Mouse (Mus musculus): ENCODE measurements at regions not wholly inside any gene's neighbourhood (a gene's known extent, or its start where the extent isn't known, plus 50 kb on each side); places are given as distances from the start of the nearest gene placed in this dataset.

DNA sequence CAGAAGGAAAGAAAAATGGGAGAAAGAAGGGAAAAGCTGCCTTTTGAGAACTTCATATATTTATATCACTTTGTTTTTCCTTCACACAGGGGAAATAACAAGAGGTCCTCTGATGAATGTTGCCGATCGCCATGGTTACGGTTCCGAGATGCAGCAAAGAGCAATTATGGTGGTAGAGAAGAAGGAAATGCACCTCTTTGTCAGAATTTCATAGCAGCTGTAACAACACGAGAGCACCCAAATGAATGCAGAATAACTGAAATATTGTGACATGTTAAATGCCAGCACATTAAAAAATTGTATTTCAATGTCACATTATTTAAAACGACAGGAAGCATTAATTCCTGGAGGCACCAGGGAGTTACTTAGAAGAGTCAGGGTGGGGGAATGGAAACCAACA, 279.4 kb downstream of the Mctp2 start:
- TF ChIP-seq CTCF (IDR thresholded peaks at IDR 0.05; ENCODE audit: borderline replicate concordance, extremely low read depth, insufficient read depth, insufficient read length) (no peak), POLR2A (IDR thresholded peaks at IDR 0.05; ENCODE audit: borderline replicate concordance, extremely low read depth, insufficient read depth, insufficient read length, poor library complexity, severe bottlenecking) (no peak)
- peak; percentile 68 for DNase-seq (ENCODE audit: low read depth)

DNA sequence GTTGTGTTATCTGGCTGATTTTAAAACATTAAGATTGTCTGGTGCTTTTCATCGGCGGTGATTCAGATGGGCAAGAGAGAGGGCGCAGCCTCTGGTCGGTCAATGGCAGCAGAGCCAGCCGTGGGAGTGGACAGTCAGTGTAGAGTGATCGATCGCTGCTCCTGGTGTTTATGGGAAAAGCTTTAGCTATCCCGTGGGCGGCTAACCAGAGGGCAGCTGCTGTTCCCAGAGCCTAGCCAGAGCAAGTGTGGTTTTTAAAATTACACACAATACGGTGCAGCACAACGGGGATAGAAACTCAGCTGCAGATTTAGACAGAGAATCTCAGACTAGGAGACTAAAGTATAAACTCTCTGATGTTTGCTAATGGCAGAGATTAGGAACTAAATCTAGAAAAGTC, 297.3 kb downstream of the Mctp2 start:
- DNase-seq (ENCODE audit: low read depth): no peak
- TF ChIP-seq POLR2A (IDR thresholded peaks at IDR 0.05; ENCODE audit: borderline replicate concordance, extremely low read depth, insufficient read depth, insufficient read length, poor library complexity, severe bottlenecking) (no peak), CTCF (IDR thresholded peaks at IDR 0.05; ENCODE audit: borderline replicate concordance, extremely low read depth, insufficient read depth, insufficient read length) (no peak)

DNA sequence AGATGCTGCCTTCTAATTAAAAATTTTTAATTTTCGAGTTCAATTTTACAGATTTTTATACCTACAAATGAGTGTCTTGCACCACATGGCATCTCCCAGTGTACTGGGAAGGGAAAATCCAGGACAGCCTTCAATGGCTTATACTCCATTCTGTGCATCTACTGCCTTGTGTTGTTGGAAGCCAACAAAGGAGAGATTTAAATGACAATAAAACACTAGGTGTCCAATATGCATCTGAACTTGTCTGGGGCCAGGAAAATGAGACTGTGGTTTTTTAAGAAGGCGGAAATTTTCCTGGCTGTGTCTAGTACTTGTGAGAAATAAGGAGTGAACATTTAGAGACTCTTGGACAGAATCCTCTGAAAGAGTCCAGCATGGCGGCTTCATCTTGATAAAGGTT, 302.1 kb downstream of the Mctp2 start:
- TF ChIP-seq CTCF (IDR thresholded peaks at IDR 0.05; ENCODE audit: borderline replicate concordance, extremely low read depth, insufficient read depth, insufficient read length) (no peak), POLR2A (IDR thresholded peaks at IDR 0.05; ENCODE audit: borderline replicate concordance, extremely low read depth, insufficient read depth, insufficient read length, poor library complexity, severe bottlenecking) (no peak)
- peak; percentile 4 for DNase-seq (ENCODE audit: low read depth)

DNA sequence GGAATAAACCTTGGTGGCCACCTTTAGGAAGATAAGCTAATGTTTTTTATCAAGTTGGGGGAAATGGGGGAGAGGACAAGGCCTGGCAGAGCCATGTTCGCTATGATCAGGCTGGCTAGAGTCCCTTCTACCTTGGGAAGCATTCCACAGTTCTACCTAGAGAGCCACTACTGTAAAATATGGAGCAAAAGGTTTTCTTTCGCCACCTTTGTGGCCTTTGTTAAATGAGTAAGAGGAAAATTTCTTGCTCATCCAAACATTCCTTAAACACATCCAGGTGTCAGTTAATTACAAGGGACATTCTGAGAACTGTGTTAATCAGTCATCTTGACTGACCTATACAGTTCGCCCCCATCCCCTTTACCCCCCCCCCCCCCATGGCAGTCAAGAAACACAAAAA, 313.9 kb downstream of the Mctp2 start:
- DNase-seq (ENCODE audit: low read depth): no peak
- TF ChIP-seq POLR2A (IDR thresholded peaks at IDR 0.05; ENCODE audit: borderline replicate concordance, extremely low read depth, insufficient read depth, insufficient read length, poor library complexity, severe bottlenecking) (no peak), CTCF (IDR thresholded peaks at IDR 0.05; ENCODE audit: borderline replicate concordance, extremely low read depth, insufficient read depth, insufficient read length) (no peak)

DNA sequence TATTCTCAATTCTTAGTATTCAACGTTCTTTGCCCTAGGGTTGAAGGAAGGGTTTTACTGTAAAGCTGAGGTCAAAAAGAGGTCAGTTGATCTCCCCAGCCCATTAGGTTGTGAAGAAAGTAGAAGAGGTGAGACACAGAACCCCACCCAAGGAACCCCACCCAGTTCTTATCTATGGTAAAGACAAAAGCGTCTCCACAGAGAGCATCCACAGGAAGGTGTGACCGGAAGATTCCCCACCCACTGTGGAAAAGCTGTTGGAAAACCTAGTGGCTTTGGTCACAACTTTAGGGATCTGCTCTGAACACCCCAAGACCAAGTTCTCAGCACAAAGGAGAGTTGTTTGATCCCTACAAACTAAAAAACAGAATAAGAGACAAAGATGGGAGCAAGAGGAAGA, 314.6 kb downstream of the Mctp2 start:
- DNase-seq (ENCODE audit: low read depth): no peak
- TF ChIP-seq POLR2A (IDR thresholded peaks at IDR 0.05; ENCODE audit: borderline replicate concordance, extremely low read depth, insufficient read depth, insufficient read length, poor library complexity, severe bottlenecking) (no peak), CTCF (IDR thresholded peaks at IDR 0.05; ENCODE audit: borderline replicate concordance, extremely low read depth, insufficient read depth, insufficient read length) (no peak)

DNA sequence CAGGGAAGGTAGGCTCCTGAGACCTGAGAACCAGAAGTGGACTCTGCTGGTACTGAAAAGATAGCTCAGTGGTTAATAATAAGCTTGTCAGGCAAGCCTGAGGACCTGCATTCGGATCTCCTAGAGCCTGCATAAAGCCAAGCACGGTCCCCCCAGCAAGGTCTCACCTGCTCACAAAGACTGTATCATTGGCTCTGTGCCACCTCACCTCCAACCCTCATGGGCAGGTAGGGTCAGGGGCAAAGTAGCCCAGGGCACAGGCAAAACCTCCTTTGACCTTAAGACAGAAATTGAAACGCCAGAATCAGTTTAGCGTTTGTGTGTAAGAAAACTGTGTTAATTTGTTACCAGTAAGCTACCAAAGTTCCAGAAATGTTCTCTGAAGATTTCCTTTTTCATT, 315.2 kb downstream of the Mctp2 start:
- no peak for TF ChIP-seq POLR2A (IDR thresholded peaks at IDR 0.05; ENCODE audit: borderline replicate concordance, extremely low read depth, insufficient read depth, insufficient read length, poor library complexity, severe bottlenecking)
- TF ChIP-seq CTCF (IDR thresholded peaks at IDR 0.05; ENCODE audit: borderline replicate concordance, extremely low read depth, insufficient read depth, insufficient read length): no peak

DNA sequence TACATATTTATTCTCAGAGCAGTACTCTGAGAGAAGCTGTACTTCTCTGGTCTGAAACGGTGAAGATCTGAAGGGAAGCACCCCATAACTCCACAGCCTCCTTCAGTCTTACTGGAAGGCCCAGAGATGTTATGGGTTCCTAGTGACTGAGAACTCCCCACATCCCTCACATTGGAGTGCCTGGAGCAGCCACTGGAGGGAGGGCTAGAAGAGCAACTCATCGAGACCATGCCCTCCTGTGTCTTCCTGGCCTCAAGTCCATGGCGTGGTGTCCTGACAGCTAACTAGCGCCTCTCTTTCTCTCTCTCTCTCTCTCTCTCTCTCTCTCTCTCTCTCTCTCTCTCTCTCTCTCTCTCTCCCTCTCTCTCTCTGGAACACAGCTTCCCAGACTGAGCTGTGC, 340.4 kb downstream of the Mctp2 start:
- TF ChIP-seq CTCF (IDR thresholded peaks at IDR 0.05; ENCODE audit: borderline replicate concordance, extremely low read depth, insufficient read depth, insufficient read length): no peak
- TF ChIP-seq POLR2A (IDR thresholded peaks at IDR 0.05; ENCODE audit: borderline replicate concordance, extremely low read depth, insufficient read depth, insufficient read length, poor library complexity, severe bottlenecking): no peak
- no peak for DNase-seq (ENCODE audit: low read depth)

More for the DNA sequence above, 315.2 kb downstream of the Mctp2 start:
- no peak for DNase-seq (ENCODE audit: low read depth)

DNA sequence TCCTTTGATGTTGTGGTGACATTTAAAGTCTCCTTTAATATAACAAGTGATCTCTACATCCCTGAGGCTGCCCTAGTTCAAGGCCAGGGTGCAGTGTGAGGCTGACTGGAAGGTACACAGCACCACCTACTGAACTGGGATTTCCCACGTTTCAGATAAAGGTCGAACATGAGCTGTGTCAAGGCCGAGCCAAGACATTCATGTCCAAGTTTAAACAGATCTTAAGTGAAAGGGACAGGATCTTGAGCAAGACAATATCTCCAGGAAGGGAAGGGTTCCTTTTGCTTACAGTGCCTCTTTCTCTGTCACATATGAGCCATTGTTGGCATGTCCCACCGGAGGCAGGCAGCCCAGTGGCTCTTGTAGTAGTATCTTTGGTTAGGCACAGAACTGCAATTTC, 343.0 kb downstream of the Mctp2 start:
- no peak for DNase-seq (ENCODE audit: low read depth)
- TF ChIP-seq CTCF (IDR thresholded peaks at IDR 0.05; ENCODE audit: borderline replicate concordance, extremely low read depth, insufficient read depth, insufficient read length): no peak
- TF ChIP-seq POLR2A (IDR thresholded peaks at IDR 0.05; ENCODE audit: borderline replicate concordance, extremely low read depth, insufficient read depth, insufficient read length, poor library complexity, severe bottlenecking): no peak

GRCm38 (mm10) chr7:71962851-71963250, 343.6 kb downstream of the Mctp2 start:
- TF ChIP-seq CTCF (IDR thresholded peaks at IDR 0.05; ENCODE audit: borderline replicate concordance, extremely low read depth, insufficient read depth, insufficient read length) (no peak), POLR2A (IDR thresholded peaks at IDR 0.05; ENCODE audit: borderline replicate concordance, extremely low read depth, insufficient read depth, insufficient read length, poor library complexity, severe bottlenecking) (no peak)
- no peak for DNase-seq (ENCODE audit: low read depth)

- peak; percentile 82 for DNase-seq (ENCODE audit: low read depth)
Observed at GRCm38 (mm10) chr7:71960453-71961230, 345.8 kb downstream of the Mctp2 start.

GRCm38 (mm10) chr7:71946548-71946947, 359.9 kb downstream of the Mctp2 start:
- TF ChIP-seq POLR2A (IDR thresholded peaks at IDR 0.05; ENCODE audit: borderline replicate concordance, extremely low read depth, insufficient read depth, insufficient read length, poor library complexity, severe bottlenecking) (no peak), CTCF (IDR thresholded peaks at IDR 0.05; ENCODE audit: borderline replicate concordance, extremely low read depth, insufficient read depth, insufficient read length) (no peak)
- no peak for DNase-seq (ENCODE audit: low read depth)

More at GRCm38 (mm10) chr7:71960453-71961230, 345.8 kb downstream of the Mctp2 start:
- TF ChIP-seq CTCF (IDR thresholded peaks at IDR 0.05; ENCODE audit: borderline replicate concordance, extremely low read depth, insufficient read depth, insufficient read length): no peak
- TF ChIP-seq POLR2A (IDR thresholded peaks at IDR 0.05; ENCODE audit: borderline replicate concordance, extremely low read depth, insufficient read depth, insufficient read length, poor library complexity, severe bottlenecking): no peak

Data from brain, embryonic 14.5 days (tissue).